Mouse (Mus musculus) olfactory bulb, adult 2 months (tissue): ENCODE results near the gene 2210011C24Rik.

Experiments
- CTCF ChIP-seq: fragments of 200-500 bp; IDR thresholded peaks from 2 replicates; pipeline ENCODE4 v1.5.1; 2012; ENCODE audit warnings: low read depth, mild to moderate bottlenecking, low read length, moderate library complexity; ENCODE audit not compliant: insufficient read depth
- POLR2A ChIP-seq: fragments of 200-500 bp; IDR thresholded peaks from 2 replicates; pipeline ENCODE4 v1.6.1; 2012; ENCODE audit warnings: mild to moderate bottlenecking, low read depth, low read length, moderate library complexity; ENCODE audit not compliant: insufficient read depth

GRCm38 (mm10) chr8:84025863-84026262, 13.9 kb upstream of the 2210011C24Rik start:
- no peak for TF ChIP-seq CTCF
- TF ChIP-seq POLR2A, result no peak
